Mouse (Mus musculus): ENCODE results near the gene Sytl1.

GRCm38 (mm10) chr4:133278067-133278466 is 15.2 kb upstream of the Sytl1 start:
- no peak for TF ChIP-seq CTCF (IDR thresholded peaks at IDR 0.05; ENCODE audit: low read depth, low read length)
- no peak for TF ChIP-seq POLR2AphosphoS5 (IDR thresholded peaks at IDR 0.05; ENCODE audit: insufficient replicate concordance, low read depth, low read length)
- no peak for TF ChIP-seq TAL1 (conservative IDR thresholded peaks at IDR 0.05; ENCODE audit: low read depth, low read length)
- no peak for TF ChIP-seq GATA1 (IDR thresholded peaks at IDR 0.05; ENCODE audit: borderline replicate concordance, low read length)
